Mouse (Mus musculus): ENCODE measurements at regions not wholly inside any gene's neighbourhood (a gene's known extent, or its start where the extent isn't known, plus 50 kb on each side); places are given as distances from the start of the nearest gene placed in this dataset.
"Not testable (repeated sequence)": the region's sequence is repeated elsewhere in the genome, so short reads cannot be mapped to it uniquely, and the experiment has no call there.

- DNase-seq = not testable (repeated sequence)
These were observed 385.1 kb downstream of the Gm8797 start for GRCm38 (mm10) chr3:6135754-6136153.

- no peak for DNase-seq
These were observed 386.8 kb downstream of the Gm8797 start for GRCm38 (mm10) chr3:6137374-6137773.

DNA sequence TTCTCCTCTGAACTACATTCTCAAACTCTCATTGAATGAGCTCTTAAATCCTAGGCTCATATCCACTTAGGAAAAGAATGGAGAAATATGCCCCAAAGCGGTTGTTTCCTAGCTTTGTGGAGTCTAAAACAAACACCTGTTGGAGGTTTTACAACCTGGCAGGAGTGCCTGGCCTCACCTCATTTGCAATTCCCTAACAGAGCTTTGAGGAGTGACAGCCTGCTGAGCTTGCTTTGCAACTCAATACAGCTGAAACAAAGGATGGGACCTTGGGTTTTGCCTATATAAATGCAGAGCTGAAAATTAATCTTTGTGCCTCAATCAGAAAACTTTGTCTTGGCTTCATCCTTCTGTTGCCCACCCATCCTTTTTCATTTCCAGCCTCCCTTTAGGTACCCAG lies 423.2 kb downstream of the Gm8797 start:
- DNase-seq = no peak

GRCm38 (mm10) chr3:6182533-6182932 lies 431.9 kb downstream of the Gm8797 start:
- no peak for DNase-seq

GRCm38 (mm10) chr3:6183400-6183799 lies 432.8 kb downstream of the Gm8797 start:
- DNase-seq = no peak

DNA sequence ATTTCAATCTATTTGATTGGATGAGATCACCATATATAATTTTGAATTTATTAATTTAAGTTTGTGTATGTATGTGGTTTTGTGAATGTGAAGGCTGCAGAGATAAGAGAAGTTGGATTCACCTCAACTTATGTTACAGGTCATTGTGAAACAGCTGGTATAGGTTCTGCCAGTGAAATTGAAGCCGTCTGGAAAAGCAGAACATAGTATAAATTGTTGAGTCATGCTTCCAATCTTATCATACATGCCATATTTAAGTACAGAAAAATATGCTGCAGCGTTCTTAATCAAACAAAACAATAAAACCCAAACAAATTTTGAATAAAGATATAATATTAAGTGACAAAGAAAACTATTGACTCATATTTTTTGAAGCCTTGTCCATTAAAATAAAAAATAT lies 415.6 kb downstream of the 1700008P02Rik start:
- DNase-seq = no peak

- DNase-seq = no peak
These were observed 391.6 kb downstream of the 1700008P02Rik start for GRCm38 (mm10) chr3:6228685-6229084.
